Mouse (Mus musculus): ENCODE data around the gene Mrps23.

DNA sequence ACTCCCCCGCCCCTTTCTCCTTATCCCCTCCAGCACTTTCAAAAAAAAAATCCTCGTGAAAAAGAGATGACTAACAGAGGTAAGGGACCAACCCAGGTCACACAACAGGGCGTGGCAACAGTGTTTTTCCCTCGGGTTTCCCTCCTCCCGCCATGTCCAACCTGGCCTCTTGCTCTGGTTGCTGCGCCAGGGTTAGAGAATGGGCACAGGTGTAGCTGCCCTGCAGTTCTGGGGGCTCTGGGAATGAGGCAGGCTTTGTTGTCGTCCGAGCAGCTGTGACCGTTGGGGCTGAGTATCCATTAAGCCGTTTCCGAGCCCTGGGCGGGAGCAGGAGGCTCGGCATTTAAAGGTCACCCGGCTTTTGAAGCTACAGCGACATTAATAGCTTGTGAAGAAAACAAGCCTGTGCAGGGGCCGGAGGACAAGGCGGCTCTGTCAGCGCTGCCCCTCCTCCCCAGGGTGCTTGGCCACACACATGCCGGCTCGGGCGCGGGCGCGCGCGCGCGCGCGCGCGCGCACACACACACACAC is 43.1 kb upstream of the Mrps23 start:
- TF ChIP-seq EP300 (IDR thresholded peaks at IDR 0.05; ENCODE audit: low read depth) (no peak), CTCF (IDR thresholded peaks at IDR 0.05; ENCODE audit: low read depth) (no peak)

Data from heart, postnatal 0 days (tissue).